Mouse (Mus musculus): ENCODE measurements around the gene Amh. TPM values are rescaled to one million over a fixed set of nuclear protein-coding genes. Genes with fewer than 3 reads are reported as not detected.

Amh gene
- polyA plus RNA-seq (2017; shearing (Covaris generic)) = not detected

DNA sequence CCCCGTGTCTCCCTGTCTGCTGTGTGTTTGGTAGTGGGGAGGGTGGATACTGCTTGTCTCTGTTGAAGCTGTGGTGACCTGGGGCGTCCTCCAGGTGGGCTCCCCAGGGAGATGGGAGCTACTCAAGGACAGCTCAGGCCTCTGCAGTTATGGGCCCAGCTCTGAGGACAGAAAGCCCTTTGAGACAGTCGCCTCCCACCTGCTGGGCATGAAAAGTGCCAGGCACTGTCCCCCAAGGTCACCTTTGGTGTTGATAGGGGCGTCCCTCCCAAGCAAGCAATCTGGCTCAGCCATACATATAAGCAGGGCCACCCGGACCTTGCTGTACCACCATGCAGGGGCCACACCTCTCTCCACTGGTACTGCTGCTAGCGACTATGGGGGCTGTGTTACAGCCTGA is at the start of gene Amh:
Gene Amh (plus strand): TSS at position 328 of the 400 bp plus-strand sequence.

DNA sequence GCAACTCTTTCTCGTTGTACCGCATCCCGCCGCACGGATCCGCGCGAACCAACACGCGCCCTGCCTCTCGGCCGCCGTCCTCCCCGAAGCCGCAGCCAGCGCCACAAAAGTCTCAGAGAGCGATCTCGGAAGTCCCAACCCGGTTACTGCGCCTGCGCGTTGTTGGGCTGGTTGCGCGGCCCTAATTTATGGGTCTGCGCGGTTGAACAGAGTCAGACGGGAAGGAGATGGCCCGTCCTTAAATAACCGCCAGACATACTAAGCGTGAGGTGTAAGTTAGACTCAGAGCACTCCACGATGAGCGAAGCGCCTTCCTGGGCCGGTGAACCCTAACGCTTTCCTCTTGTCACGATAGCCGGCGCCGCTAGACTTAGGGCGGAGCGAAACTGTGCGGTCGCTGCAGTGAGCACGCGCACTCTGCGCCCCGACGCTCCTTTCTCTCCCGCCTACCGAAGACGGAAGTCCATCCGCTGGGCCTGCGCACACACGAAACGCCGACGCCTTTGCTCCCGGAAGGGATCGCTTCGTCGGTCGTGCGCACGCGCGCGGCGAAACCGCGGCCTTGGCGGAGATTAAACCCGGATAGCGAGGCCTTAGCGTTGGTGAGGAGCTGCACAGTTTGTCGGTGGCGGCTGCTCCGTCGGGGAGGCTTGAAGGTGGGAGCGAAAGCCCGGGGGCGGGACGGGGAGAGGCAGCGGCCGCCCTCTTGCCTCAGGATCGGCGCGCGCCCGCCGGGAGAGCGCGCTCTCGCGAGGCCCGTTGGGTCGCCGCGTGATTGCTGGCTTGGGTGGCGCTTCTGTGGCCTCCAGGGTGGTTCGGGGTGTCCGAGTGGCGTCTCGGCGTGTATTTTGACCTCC is 6.7 kb upstream of the Amh start, which contains the start of the genes Sf3a2 and Plekhj1:
Gene Sf3a2 (plus strand): TSS at position 49 of the 857 bp plus-strand sequence.
Gene Plekhj1 (minus strand): TSS at position 477 of the 857 bp plus-strand sequence.

DNA sequence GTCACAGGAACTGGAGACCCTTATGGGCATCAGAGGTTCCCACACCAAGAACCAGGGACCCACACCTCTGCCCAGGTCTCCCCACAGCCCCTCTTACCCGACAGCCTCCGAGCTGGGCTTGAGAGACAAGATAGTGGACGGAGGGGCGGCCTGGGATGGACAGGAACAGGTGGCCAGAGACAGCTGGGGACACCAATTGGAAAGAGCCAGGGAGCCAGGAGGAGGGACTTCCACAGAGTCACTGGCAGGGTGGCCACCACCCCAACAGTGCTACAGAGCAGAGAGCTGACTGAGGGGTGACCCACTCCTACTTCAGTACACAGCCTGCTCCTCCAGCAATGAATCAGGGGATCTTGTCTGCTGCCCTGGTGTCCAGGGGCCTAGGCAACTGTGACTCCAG is 8.3 kb downstream of the Amh start, which contains the start of gene Jsrp1:
Gene Jsrp1 (minus strand): TSS at position 133 of the 400 bp plus-strand sequence.

DNA sequence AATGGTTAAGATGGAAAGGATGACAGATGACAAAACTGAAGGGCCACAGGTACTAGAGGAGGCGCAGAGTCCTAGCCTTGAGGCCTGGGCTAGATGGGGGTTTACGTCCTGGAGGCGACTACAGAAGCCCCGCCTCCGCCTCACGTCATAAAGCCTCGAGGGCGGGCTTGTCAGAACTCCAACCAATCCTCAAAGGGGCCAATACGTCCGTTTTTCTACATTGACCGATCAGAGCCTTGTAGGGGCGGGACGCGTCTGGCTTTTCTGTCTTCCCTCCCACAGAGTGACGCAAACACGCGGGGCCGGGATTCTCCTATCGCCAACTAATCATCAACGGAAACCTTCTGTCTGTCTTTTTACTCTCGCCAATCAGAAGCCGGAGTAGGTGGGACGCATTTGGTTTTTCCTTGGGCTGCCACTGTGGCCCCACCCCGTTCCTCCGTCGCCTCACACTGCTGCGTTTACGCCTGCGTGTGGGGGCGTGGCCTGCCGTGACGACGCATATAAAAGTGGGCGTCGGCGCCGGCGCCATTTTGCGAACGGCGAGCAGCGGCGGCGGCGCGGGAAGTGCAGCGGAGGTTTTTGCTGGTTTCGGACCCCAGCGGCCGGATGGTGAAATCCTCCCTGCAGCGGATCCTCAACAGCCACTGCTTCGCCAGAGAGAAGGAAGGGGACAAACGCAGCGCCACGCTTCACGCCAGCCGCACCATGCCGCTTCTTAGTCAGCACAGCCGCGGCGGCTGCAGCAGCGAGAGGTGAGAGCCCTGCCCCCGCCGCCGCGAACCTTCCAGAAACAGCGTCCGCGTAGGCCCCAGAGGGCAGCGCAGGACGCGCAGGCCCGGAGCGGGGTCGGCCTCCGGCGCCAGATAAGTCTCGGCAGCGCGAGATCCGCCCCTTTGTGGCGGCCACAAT is 21.4 kb downstream of the Amh start, which contains the start of gene Oaz1:
Gene Oaz1 (plus strand): TSS at position 506 of the 912 bp plus-strand sequence.

DNA sequence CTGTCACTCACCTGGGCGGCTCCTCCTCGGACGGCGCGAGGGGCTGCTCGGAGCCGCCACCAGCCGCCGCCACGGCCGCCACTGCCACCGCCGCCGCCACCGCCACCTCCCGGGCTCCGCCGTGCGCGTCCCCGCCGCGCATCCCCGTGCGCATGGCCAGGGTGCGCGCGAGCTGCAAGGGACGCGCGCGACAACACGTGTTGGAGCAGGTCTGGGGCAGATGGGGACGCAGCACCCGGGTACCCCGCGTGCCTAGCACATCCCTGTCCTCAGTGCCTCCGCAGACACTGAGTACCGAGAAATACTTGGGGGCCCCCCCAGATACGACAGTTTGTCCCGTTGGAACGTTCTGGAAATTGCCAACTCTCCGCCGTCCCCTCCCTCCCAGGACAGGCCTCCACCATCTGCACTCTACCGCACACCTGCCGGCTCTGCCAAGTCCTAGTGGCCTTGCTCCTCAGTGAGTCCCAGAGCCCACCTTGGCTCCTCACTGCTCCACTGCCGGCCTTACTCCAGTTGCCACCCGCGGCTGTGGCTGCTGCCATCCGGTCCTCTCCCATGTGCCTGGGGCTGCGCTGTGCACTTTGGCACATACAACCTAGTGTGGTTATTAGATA is 39.0 kb downstream of the Amh start, which contains the start of gene Lingo3:
Gene Lingo3 (minus strand): TSS at position 109 of the 617 bp plus-strand sequence.

DNA sequence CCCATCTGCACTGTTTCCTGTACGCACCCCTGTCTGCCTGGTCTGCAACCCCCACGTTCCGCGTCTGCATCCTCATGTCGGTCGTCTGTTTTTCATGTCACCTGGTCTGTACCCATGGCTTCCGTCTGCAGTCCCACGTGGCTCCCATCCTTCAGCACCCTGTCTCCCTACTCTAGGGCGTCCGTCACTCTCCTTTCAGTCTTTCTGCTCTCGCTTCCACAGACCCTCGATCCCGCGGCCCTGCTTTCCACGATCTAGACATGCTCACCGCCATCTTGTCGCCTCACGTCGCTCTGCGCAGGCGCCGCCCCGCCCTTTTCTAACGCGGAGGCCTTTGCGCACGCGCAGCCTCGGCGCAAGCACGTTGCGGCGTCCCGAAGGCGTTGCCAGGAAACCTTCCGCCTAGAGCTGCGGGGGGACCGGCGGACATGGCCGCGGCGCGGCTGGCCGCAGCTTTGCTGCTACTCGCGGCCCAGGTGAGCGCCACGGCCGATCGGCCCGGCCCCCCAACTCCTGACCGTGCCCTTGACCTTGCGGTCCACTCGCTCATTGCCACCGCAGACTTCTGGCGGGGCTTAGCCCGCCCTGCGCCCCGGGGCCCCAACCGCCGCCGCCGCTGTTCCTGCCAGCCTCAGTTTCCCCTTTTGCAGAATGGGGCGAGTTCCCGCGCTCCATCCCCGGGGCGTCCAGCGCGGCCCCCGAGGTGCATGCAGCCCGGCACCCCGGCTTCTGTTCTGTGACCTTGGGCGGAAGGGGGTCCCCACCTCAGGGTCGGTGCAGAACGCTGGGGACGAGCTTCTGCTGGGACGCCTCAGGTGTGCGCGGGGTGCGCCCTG is 50.1 kb downstream of the Amh start, which contains the start of the genes Lsm7 and Sppl2b:
Gene Lsm7 (minus strand): TSS at position 297 of the 836 bp plus-strand sequence.
Gene Sppl2b (plus strand): TSS at position 363 of the 836 bp plus-strand sequence.

Other genes starting within 250 kb of the Amh start
- 66.8 TPM for gene Rexo1, start 243.7 kb upstream of the Amh start, polyA plus RNA-seq (2017; shearing (Covaris generic))
- gene Klf16, start 227.9 kb upstream of the Amh start, polyA plus RNA-seq (2017; shearing (Covaris generic)) = 18.5 TPM
- gene Abhd17a, start 214.9 kb upstream of the Amh start, polyA plus RNA-seq (2017; shearing (Covaris generic)) = 90.9 TPM
- gene Scamp4, start 202.4 kb upstream of the Amh start, polyA plus RNA-seq (2017; shearing (Covaris generic)) = 95.7 TPM
- gene Adat3, start 202.4 kb upstream of the Amh start, polyA plus RNA-seq (2017; shearing (Covaris generic)) = 7.5 TPM
- 8.8 TPM for gene Gm49322, start 199.2 kb upstream of the Amh start, polyA plus RNA-seq (2017; shearing (Covaris generic))
- gene Csnk1g2, start 182.4 kb upstream of the Amh start, polyA plus RNA-seq (2017; shearing (Covaris generic)) = 322 TPM
- 23.0 TPM for gene Btbd2, start 148.2 kb upstream of the Amh start, polyA plus RNA-seq (2017; shearing (Covaris generic))
- gene Mknk2, start 127.1 kb upstream of the Amh start, polyA plus RNA-seq (2017; shearing (Covaris generic)) = 211 TPM
- 104 TPM for gene Mob3a, start 103.3 kb upstream of the Amh start, polyA plus RNA-seq (2017; shearing (Covaris generic))
- 79.5 TPM for gene Izumo4, start 103.1 kb upstream of the Amh start, polyA plus RNA-seq (2017; shearing (Covaris generic))
- gene Ap3d1, start 63.0 kb upstream of the Amh start, polyA plus RNA-seq (2017; shearing (Covaris generic)) = 74.7 TPM
- gene Dot1l, start 50.0 kb upstream of the Amh start, polyA plus RNA-seq (2017; shearing (Covaris generic)) = 85.2 TPM
- 62.8 TPM for gene Sf3a2, start 7.0 kb upstream of the Amh start, polyA plus RNA-seq (2017; shearing (Covaris generic))
- 189 TPM for gene Plekhj1, start 6.6 kb upstream of the Amh start, polyA plus RNA-seq (2017; shearing (Covaris generic))
- not detected for gene Jsrp1, start 8.3 kb downstream of the Amh start, polyA plus RNA-seq (2017; shearing (Covaris generic))
- 2,107 TPM for gene Oaz1, start 21.4 kb downstream of the Amh start, polyA plus RNA-seq (2017; shearing (Covaris generic))
- gene Lingo3, start 38.8 kb downstream of the Amh start, polyA plus RNA-seq (2017; shearing (Covaris generic)) = not detected
- gene Lsm7, start 50.0 kb downstream of the Amh start, polyA plus RNA-seq (2017; shearing (Covaris generic)) = 80.2 TPM
- gene Sppl2b, start 50.0 kb downstream of the Amh start, polyA plus RNA-seq (2017; shearing (Covaris generic)) = 19.0 TPM
- gene Tmprss9, start 66.6 kb downstream of the Amh start, polyA plus RNA-seq (2017; shearing (Covaris generic)) = not detected
- 133 TPM for gene Timm13, start 95.7 kb downstream of the Amh start, polyA plus RNA-seq (2017; shearing (Covaris generic))
- 12.7 TPM for gene Lmnb2, start 113.0 kb downstream of the Amh start, polyA plus RNA-seq (2017; shearing (Covaris generic))
- 590 TPM for gene Gadd45b, start 124.8 kb downstream of the Amh start, polyA plus RNA-seq (2017; shearing (Covaris generic))
- gene Gng7, start 209.7 kb downstream of the Amh start, polyA plus RNA-seq (2017; shearing (Covaris generic)) = 0.67 TPM
- gene Diras1, start 220.4 kb downstream of the Amh start, polyA plus RNA-seq (2017; shearing (Covaris generic)) = not detected
- gene Slc39a3, start 232.2 kb downstream of the Amh start, polyA plus RNA-seq (2017; shearing (Covaris generic)) = 9.4 TPM

All from effector memory CD4-positive, alpha-beta T cell, adult 5 months (primary cell).